Mouse (Mus musculus): ENCODE results near the gene Pcsk2.

Pcsk2 gene

DNA sequence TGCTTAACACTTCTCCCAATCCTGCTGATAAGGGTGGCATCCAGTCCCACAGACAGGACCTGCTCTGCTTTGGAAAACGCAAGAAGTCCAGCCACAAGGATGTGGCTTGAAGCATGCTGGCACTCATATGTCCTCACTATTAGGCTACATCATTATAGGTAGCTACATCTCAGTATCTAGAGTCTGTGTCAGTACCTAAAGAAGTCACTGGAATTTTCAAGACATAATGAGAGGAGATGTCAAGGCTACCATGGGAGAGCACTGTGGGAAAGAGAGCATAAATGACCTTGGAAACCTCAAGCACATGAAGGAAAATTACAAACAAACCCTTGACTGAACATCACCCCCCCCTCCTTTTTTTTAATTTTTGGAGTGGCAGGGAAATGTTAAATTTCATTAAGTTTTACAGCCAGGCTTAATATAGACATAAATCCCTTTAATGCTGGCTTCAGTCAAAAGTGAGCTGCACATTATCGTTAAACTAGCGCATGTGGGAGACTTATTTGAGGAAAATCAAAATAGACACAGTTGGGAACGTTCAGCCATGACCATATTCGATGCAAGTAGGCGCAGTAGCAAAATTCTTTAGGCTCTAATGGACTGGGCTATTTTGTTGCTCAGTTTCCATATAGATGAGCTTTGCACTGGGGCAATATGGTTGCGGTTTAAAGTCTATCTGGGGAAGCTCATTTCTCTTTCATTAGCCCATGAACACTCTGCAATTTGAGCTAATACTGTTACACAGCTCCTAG lies 193.7 kb downstream of the Pcsk2 start:
- DNase-seq: no peak

DNA sequence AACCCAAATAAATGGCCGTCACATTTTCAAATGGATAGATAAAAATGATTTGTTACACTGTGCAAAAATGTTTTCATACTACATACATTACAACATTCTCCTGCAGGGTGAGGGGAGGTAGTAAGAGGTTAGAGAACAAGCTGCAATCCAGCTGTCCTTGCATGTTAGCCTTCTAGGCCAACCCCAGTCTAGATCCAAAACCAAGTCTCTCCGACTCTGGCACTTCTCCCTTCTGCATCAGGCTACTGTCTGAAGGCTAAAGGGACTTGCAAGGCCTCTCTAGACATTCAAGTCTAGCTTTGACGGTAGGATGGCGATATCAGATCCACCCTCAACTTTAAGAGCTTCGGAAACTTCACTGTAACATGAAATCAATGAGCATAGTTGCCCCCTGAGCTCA lies 196.5 kb downstream of the Pcsk2 start:
- DNase-seq: no peak

- no peak for DNase-seq
Observed at GRCm38 (mm10) chr2:143743081-143743480, 197.1 kb downstream of the Pcsk2 start.

DNA sequence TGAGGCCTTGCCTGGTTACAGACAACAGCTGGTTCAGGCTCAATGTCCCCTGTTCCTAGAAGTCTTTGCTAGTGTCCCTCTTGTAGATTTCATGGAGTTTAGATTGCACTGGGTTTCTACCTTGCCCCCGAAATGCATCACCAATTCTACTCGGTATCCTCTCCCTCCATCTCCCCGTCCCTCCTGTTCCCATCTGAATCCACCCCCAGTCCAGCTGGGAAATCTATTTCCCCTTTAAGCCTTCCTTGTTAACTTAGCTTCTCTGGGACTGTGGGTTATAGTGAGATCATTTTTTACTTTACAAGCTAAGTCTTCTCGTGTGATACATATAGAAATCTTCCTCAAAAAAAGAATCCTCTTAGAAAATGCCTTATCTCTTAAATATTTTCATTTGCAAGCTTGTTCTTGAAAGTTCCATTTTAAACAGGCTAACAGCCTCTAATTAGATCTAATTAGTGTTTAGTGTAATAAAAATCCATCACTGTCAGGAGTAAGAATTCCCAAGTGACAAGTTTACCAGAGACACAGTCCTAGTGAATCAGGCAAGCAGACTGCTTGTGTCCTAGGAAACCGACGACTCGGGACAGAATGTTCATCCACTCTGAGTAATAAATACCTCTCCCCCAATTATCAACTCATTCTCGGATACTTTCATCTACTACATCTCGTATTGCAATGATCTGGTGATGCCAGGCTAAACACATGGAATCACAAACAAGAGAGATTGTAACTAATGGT lies 206.3 kb downstream of the Pcsk2 start:
- no peak for DNase-seq

DNA sequence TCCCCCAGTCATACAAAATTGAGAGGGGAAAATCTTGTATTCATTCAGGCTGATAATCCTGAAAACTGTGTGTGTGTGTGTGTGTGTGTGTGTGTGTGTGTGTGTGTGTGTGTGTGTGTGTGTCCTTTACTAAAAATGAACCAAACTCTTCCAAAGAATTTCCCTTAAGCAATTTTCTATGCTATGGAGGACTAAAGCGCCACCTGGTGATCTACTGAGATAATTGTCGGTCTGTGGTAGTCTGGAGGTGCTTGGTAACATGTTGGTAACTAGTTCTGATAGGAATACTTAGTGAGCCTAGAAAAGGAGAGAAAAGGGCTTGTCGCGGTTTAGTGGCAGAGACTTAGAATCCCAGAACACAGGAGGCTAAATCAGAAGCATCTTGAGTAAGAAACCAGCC lies 230.5 kb downstream of the Pcsk2 start:
- peak; percentile 71 for DNase-seq

DNA sequence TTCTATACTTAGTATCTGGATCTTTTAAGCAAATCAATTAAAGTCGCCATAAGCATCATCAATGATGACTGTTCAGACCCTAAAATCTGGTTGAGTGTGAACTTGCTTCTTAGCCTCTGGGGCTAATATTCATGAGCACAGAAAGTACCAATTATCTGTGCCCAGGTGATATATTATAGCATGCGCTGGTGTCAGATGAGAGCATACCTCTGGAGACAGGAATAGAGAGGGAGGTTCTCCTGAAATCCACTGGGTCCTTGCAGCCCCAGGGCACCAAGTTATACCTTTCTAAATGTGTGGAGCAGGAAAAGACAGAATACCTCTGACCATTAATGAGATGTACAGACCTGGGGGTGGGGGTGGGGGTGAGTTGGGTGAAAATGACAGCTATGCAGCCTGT lies 234.4 kb downstream of the Pcsk2 start:
- DNase-seq: no peak

DNA sequence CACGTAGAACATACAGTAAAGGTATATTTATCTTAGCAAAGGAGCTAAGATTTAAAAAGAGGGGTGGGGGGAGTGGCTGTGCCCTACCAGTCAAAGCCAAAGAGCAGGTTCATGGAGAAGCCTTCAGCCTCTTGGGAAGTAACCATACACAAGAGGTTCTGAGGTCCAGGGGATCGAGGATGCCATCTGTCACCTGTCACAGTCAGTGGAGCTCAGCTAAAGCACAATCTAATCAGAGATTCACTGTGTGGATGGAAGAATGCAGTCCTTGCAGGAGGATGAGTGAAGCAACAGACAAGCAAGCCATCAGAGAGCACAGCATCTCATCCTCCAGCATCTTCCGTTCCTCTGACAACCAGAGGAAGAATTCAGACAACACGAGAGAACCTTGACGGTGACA lies 244.0 kb downstream of the Pcsk2 start:
- DNase-seq: peak; percentile 15

GRCm38 (mm10) chr2:143795858-143796257 lies 249.9 kb downstream of the Pcsk2 start:
- no peak for DNase-seq

DNA sequence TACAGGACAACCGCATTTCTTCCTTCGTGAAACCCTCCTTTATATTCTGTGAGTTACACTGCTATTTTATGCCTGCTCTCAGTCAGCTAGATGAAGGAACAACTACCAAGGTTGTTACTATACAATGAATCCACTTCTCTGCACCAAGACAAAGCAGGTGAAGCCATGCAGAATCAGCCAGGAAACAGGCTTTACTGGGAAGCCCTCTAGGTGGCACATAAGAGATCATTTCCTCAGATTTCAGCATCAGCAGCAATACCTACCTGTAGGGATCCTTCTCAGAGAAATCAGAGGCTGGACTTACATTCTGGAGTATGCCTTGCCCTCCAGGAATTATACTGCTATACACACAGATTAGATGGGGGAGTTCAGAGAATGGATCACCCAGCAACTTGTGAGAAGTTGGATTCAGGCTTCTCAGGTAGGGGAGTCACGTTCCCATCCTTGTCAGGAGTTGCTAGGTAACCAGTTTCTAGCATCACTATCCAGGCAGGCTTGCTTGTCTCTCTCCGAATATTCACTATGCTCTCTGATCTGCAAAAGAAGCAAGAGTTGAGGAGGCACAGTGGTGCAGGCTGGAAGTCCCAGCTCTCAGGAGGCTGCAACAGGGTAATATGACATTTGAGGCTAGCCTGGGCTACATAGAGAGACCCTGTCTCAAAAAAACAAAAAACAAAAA lies 250.5 kb downstream of the Pcsk2 start:
- DNase-seq: no peak

DNA sequence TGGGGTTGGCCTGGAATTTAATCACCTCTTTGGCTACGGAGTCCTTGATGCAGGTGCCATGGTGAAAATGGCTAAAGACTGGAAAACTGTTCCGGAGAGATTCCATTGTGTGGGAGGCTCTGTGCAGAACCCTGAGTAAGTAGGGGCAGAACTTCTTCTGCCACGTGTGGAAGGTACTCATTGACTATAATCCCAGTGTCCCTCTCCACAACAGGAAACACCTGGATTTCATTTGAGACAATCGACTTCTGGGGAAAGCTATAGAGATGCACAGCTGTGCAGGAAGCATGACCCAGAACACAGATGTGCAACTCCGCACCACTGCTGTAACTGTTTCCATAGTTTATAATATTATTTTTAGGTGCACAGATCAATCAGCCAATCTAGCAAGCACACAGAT lies 255.1 kb downstream of the Pcsk2 start:
- DNase-seq: no peak

GRCm38 (mm10) chr2:143806140-143806923 lies 260.4 kb downstream of the Pcsk2 start:
- no peak for DNase-seq

GRCm38 (mm10) chr2:143806924-143807664 lies 261.1 kb downstream of the Pcsk2 start:
- DNase-seq: no peak

- DNase-seq: no peak
Observed at GRCm38 (mm10) chr2:143808789-143809188, 262.8 kb downstream of the Pcsk2 start.

GRCm38 (mm10) chr2:143812262-143812661 lies 266.3 kb downstream of the Pcsk2 start:
- no peak for DNase-seq

DNA sequence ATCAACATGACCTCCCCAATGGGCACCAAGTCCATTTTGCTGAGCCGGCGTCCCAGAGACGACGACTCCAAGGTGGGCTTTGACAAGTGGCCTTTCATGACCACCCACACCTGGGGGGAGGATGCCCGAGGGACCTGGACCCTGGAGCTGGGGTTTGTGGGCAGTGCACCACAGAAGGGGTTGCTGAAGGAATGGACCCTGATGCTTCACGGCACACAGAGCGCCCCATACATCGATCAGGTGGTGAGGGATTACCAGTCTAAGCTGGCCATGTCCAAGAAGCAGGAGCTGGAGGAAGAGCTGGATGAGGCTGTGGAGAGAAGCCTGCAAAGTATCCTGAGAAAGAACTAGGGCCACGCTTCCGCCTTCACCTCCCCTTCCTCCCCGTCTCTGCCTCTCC lies 267.5 kb downstream of the Pcsk2 start:
- no peak for DNase-seq

GRCm38 (mm10) chr2:143831645-143832044 lies 285.7 kb downstream of the Pcsk2 start:
- DNase-seq: no peak

GRCm38 (mm10) chr2:143832721-143833120 lies 286.8 kb downstream of the Pcsk2 start:
- DNase-seq: no peak

GRCm38 (mm10) chr2:143834082-143834481 lies 288.1 kb downstream of the Pcsk2 start:
- DNase-seq: no peak

DNA sequence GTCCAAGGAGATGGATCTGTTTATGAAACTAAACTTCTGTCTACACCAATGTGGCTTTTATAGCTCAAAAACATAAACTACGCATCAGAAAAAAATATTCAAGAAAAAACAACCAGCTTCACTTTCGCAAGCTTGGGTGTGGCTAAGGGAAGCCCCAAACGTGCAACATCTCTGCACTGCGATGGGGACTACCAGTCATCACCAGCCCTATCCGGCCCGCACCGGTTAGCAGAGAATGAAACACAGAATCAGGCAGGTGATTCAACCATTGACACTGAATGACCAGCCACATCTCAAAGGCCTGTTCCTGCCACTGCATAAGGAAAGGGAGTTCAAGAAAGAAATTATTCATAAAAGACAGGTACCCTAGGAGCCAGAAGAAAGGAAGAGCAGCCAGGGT lies 289.9 kb downstream of the Pcsk2 start:
- DNase-seq: no peak

DNA sequence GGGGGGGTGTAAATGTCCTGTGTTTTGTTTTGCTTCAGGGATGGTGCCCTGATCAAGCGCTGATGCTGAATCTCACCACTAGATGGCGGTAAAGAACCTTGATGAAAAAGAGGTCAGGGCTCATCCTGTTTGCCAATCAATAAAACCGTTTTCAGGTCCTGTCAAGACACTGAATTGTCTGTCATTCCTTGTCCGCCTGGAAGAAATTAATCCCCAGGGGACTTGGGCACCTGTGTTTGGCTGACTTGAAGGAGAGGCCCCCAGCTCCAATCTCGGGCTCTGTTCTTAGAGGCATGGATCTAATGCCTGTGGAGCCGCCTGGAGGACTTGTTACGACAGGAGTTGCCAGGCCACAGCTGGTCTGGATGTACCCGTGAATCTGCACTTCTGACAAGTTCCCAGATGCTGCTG lies 291.3 kb downstream of the Pcsk2 start:
- DNase-seq: peak; percentile 81

DNA sequence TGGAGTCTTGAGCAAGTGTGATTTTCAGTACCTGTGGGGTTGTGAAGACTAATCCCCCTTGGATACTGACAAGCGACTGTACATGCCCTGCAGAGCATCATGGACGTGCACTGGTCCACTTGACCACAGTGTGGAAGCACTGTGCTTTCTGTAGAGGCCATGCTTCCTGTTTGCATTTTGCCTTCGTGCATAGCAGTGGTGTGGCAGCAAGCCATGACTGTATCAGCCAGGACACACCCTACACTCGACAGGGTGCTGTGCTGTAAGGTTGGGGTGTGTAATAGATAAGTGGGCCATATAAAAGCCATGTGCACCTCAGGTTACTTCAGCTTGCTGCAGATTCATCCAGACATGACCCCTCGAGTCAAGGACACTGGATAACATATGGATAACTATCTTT lies 292.7 kb downstream of the Pcsk2 start:
- DNase-seq: no peak

GRCm38 (mm10) chr2:143839458-143839857 lies 293.5 kb downstream of the Pcsk2 start:
- no peak for DNase-seq

Measured in cerebellum, adult 9-10 months (tissue).